Mouse (Mus musculus) forebrain, embryonic 13.5 days (tissue): ENCODE results near the gene Scoc. TPM values are rescaled to one million over a fixed set of nuclear protein-coding genes. Genes with fewer than 3 reads are reported as not detected.
A peak's percentile ranks its signal among the peaks of the same experiment; 100 is the strongest.

ENCODE experiments used
- ATAC-seq: fragments of 200-750 bp; cut with Nextera tagmentation; 2 replicates; pipeline ENCODE4 v1.8.0; 2017
- H3K27ac ChIP-seq: fragments of 300-500 bp; sonication (generic); 2 replicates; pipeline ENCODE4 v1.5.1; 2015; ENCODE audit warnings: inconsistent platforms, mild to moderate bottlenecking, moderate library complexity
- H3K27me3 ChIP-seq: fragments of 300-500 bp; sonication (generic); 2 replicates; pipeline ENCODE4 v1.6.1; 2015; ENCODE audit warnings: mild to moderate bottlenecking, inconsistent platforms
- H3K36me3 ChIP-seq: fragments of 300-500 bp; sonication (generic); 2 replicates; pipeline ENCODE4 v1.6.1; 2015; ENCODE audit warnings: mild to moderate bottlenecking, inconsistent platforms; ENCODE audit not compliant: poor library complexity, severe bottlenecking
- H3K4me1 ChIP-seq: fragments of 300-500 bp; sonication (generic); 2 replicates; pipeline ENCODE4 v1.6.1; 2015; ENCODE audit warnings: inconsistent platforms
- H3K4me2 ChIP-seq: fragments of 300-500 bp; sonication (generic); 2 replicates; pipeline ENCODE4 v1.6.1; 2015; ENCODE audit warnings: inconsistent platforms, mild to moderate bottlenecking, moderate library complexity
- H3K4me3 ChIP-seq: fragments of 300-500 bp; sonication (generic); 2 replicates; pipeline ENCODE4 v1.5.1; 2015; ENCODE audit warnings: mild to moderate bottlenecking, inconsistent platforms
- H3K9ac ChIP-seq: fragments of 300-500 bp; sonication (generic); 2 replicates; pipeline ENCODE4 v1.6.1; 2015; ENCODE audit warnings: mild to moderate bottlenecking, inconsistent platforms
- H3K9me3 ChIP-seq: fragments of 300-500 bp; sonication (generic); replicated peaks from 2 replicates; pipeline ENCODE4 v1.6.1; 2016; ENCODE audit warnings: inconsistent platforms
- WGBS: fragments of 180-500 bp; shearing (Covaris S2); methylation state at CpG from one replicate; pipeline ENCODE4 v1.1.7; 2015; 5-methylcytosine and 5-hydroxymethylcytosine counted together
- polyA plus RNA-seq: library from polyadenylated mRNA; unstranded; fragments of >200 nt; fragmentation: Nextera tagmentation; extraction: Ambion mirVana; gene quantifications from 2 replicates; pipeline ENCODE4 v1.2.1, GENCODE M21; 2015

Scoc gene
- polyA plus RNA-seq, 1 experiment from 2014 or later = 198 TPM

DNA sequence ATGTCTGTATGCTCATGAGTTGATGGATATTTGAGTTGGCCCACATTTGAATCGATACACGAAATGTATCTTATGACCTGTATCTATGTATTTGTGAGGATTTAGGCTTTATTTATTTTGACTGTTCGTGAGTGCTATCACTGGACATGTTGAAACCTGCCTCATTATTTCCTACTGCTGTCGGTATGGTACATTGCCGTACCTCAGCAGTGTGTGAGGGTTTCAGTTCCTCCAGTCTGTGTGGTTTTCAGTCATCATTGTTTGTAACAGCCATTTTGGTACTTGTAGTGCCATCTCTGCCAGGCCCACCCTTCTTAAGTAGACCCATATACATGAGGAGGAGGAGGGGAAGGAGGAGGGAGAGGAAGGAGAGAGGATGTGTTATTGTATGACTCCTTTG, 63.9 kb downstream of the Scoc start:
- 91% methylated on average over 5 of the region's 5 CpGs for WGBS
- Histone ChIP-seq H3K9me3 (no peaks in the 10 kb centered on the region), H3K36me3 (no peaks in the 10 kb centered on the region), H3K4me3 (no peak overlapping the region), H3K4me1 (peaks cover 6% of the 10 kb centered on the region), H3K9ac (no peak overlapping the region), H3K27ac (no peak overlapping the region), H3K27me3 (peaks cover 10% of the 10 kb centered on the region; the same call in 1 of the 2 replicates), H3K4me2 (no peak overlapping the region)
- ATAC-seq = no peak

DNA sequence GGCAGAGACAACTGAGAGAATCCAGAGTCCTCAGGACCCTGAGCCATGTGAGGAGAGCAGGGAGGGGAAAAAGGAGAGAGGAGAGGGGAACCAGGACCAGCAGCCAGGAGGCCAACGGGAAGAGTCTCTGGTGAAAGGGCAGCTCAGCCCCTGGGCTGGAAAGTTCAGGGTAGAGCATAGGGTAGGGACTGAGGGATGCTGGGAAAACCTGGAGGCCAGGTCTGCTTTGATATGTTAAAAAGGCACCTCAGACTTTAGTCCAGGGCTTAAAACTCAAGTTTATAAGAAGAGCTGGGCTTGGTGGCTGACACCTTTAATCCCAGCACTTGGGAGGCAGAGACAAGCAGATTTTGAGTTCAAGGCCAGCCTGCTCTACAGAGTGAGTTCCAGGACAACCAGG, 65.7 kb downstream of the Scoc start:
- H3K27me3 ChIP-seq = peaks cover 14% of the 10 kb centered on the region; the same call in 1 of the 2 replicates
- peaks cover 6% of the 10 kb centered on the region for H3K4me1 ChIP-seq
- no peaks in the 10 kb centered on the region for H3K9me3 ChIP-seq
- no peak overlapping the region for H3K9ac ChIP-seq
- no peak overlapping the region for H3K4me3 ChIP-seq
- H3K4me2 ChIP-seq = no peak overlapping the region
- 62% methylated on average over 1 of the region's 1 CpGs for WGBS
- no peak for ATAC-seq
- H3K36me3 ChIP-seq = no peaks in the 10 kb centered on the region
- no peak overlapping the region for H3K27ac ChIP-seq

DNA sequence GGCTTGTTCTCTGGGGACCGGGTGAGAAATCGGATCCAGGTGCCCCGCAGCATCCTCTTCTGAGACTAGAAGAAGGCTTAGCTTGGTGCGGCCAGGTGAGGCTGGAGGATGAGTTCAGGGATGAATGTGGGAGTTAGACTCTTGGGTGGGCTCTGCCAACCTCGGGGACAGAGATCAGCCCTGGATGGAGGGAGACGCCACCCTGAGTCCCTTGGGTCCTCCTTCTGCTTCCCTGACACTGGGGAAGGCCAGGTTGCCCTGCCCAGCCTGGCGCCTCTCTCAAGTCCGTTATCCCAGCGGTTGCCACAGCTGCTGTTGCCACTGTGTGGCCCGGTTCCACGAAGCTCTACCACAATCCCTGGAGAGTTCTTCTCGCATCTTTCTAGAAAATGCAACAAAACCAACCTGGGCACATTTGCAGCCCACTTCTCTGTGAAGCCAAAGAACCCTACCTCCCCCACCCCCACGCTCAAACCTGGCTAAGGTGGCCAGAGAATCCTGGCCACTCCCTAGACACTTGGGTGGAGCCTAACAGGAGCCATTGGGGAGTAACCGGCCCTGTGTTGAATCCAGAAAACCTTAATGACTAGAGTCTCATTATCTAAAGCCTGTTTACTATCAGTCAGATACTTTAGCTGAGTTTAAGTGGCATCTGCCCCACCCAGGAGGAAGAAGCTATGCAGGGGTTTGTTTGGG, 68.0 kb downstream of the Scoc start:
- peak; percentile 77 for ATAC-seq
- no peaks in the 10 kb centered on the region for H3K36me3 ChIP-seq
- H3K27ac ChIP-seq = no peak overlapping the region
- 5% methylated on average over 14 of the region's 14 CpGs for whole genome bisulfite sequencing
- H3K9me3 ChIP-seq = no peaks in the 10 kb centered on the region
- peak overlapping the region; percentile 91 for H3K4me2 ChIP-seq
- H3K27me3 ChIP-seq = peaks cover 14% of the 10 kb centered on the region; the same call in 1 of the 2 replicates
- peak overlapping the region; percentile 79 for H3K4me3 ChIP-seq
- H3K4me1 ChIP-seq = peaks cover 6% of the 10 kb centered on the region
- peak overlapping the region; percentile 82 for H3K9ac ChIP-seq

DNA sequence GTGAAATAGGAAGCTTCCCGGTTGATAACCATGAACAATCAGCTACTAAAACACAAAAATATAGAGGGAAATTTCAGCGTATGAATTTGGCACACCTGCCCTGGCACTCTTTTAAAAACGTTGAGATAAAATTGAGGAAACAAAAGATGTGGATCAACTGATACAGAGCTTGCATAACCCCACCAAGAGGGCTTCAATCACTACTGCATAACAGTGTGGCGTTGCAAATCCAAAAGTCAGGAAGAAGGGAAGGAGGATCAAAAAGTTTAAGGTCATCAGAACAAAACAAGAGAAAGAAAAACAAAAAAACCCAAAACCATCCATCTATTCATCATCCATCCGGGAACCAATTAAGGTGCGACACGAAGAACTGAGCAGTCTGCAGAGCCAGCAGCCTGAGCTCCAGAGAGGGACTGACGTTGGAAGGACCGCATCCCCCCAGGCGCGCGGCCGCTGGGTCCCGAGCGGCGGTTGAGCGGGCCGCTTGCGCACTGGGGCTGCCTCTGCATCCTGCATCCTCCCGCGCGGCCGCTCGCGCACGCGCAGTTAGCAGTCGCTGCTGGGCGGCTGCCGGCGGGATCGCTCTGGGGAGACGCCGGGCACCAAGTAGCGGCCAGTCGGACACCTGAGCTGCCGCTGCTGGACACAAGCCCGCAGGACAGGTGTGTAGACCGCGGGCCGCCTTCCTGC, 68.7 kb downstream of the Scoc start, which contains the start of gene Clgn:
TSS of gene Clgn (plus strand) at position 552 of the 690 bp plus-strand sequence.
- Histone ChIP-seq H3K4me3 (peak within 1 kb of the TSS; percentile 79), H3K36me3 (no peaks in the 10 kb centered on the region), H3K9me3 (no peaks in the 10 kb centered on the region), H3K4me1 (peaks cover 6% of the 10 kb centered on the region), H3K27me3 (peaks cover 14% of the 10 kb centered on the region; the same call in 1 of the 2 replicates), H3K4me2 (peak within 1 kb of the TSS; percentile 91), H3K9ac (peak within 1 kb of the TSS; percentile 82), H3K27ac (no peak within 1 kb of the TSS)
- peak; percentile 98 for ATAC-seq
- 6% methylated on average over 41 of the region's 41 CpGs for WGBS

DNA sequence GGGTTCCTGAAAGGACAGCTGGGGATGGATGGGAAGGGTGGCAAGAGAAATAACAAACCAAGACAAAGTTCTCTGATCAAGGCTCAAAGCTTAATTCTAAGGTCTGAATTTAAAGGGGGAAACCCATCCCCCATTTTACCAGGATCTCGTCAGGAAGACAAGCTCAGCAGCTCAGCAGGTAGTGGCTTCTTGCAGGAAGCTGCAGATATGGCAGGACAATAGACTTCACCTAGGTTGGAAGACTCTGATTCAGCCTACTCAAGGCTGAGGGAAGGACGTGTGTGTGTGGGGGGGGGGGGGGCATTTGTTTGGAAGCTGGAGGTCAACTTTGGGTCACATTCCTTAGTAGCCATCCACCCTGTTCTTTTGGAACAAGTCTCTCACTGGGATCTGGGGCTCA, 75.3 kb downstream of the Scoc start:
- 36% methylated on average over 2 of the region's 2 CpGs for WGBS
- Histone ChIP-seq H3K27ac (no peak overlapping the region), H3K9ac (no peak overlapping the region), H3K4me2 (no peak overlapping the region), H3K27me3 (no peaks in the 10 kb centered on the region), H3K4me3 (no peak overlapping the region), H3K9me3 (no peaks in the 10 kb centered on the region), H3K36me3 (no peaks in the 10 kb centered on the region), H3K4me1 (no peaks in the 10 kb centered on the region)
- ATAC-seq = no peak

DNA sequence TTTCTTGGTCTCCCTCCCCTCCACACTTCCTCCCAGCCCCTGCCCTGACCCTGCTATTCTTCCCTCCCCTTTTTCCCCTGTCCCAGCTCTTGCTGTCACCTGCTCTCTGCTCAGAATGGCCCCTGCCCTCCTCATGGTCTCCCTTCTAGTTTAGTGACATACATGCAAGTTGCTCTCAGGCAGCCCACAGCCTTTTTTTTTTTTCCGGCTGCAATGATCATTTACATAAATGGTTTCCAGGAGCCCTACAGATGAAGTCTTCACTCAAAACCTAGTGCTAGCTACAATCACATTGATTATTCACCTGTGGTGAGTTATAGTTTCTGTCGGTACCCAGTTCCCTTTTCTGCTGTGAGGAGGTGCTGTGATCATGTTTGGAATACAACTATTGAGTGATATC, 77.2 kb downstream of the Scoc start:
- no peak overlapping the region for H3K4me3 ChIP-seq
- H3K9me3 ChIP-seq = no peaks in the 10 kb centered on the region
- H3K36me3 ChIP-seq = no peaks in the 10 kb centered on the region
- no peak overlapping the region for H3K4me2 ChIP-seq
- no peaks in the 10 kb centered on the region for H3K4me1 ChIP-seq
- H3K27me3 ChIP-seq = no peaks in the 10 kb centered on the region
- ATAC-seq = no peak
- whole genome bisulfite sequencing = 85% methylated on average over 2 of the region's 2 CpGs
- H3K27ac ChIP-seq = no peak overlapping the region
- H3K9ac ChIP-seq = no peak overlapping the region

DNA sequence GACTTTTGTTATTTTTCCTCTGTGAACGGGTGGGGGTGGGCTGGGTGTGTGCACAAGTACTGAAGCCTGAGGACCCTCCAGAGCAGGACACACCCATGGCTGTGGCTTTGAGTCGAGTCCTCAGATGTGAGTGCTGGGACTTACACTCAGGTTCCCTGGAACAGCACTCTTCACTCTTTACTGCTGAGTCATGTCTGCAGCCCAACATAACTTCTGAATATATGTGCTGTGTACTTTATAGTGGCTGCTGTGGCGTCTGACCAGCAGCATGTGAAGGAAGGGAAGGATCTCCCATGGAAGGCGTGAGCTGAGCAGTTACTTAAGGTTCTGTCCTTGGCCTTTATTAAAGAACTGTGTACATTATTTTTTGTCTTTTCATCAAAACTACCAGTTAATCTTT, 78.0 kb downstream of the Scoc start:
- H3K27me3 ChIP-seq = no peaks in the 10 kb centered on the region
- no peak overlapping the region for H3K4me2 ChIP-seq
- no peak overlapping the region for H3K4me3 ChIP-seq
- no peak for ATAC-seq
- no peaks in the 10 kb centered on the region for H3K4me1 ChIP-seq
- no peak overlapping the region for H3K27ac ChIP-seq
- no peaks in the 10 kb centered on the region for H3K36me3 ChIP-seq
- H3K9me3 ChIP-seq = no peaks in the 10 kb centered on the region
- H3K9ac ChIP-seq = no peak overlapping the region
- WGBS = 74% methylated on average over 4 of the region's 4 CpGs

Other genes with a start within 250 kb of the Scoc start
- gene Ucp1, start 168.0 kb downstream of the Scoc start, polyA plus RNA-seq = not detected in 2 replicates
- gene Elmod2, start 125.9 kb downstream of the Scoc start, polyA plus RNA-seq = 27.9 and 28.3 TPM in 2 replicates
- not detected in 2 replicates for gene Mgat4d, start 109.9 kb downstream of the Scoc start, polyA plus RNA-seq
- 5.4 and 6.1 TPM in 2 replicates for gene Clgn, start 68.5 kb downstream of the Scoc start, polyA plus RNA-seq
- gene Olfr370, start 77.4 kb upstream of the Scoc start, polyA plus RNA-seq = 0.15 TPM in 1 of 2 replicates, not detected in the other
- 393 and 412 TPM in 2 replicates for gene Ndufb7, start 108.3 kb upstream of the Scoc start, polyA plus RNA-seq
- 613 and 652 TPM in 2 replicates for gene Tecr, start 149.6 kb upstream of the Scoc start, polyA plus RNA-seq
- gene Dnajb1, start 149.8 kb upstream of the Scoc start, polyA plus RNA-seq = 59.4 and 61.9 TPM in 2 replicates
- gene Gipc1, start 194.3 kb upstream of the Scoc start, polyA plus RNA-seq = 190 and 196 TPM in 2 replicates
- gene Ptger1, start 208.3 kb upstream of the Scoc start, polyA plus RNA-seq = 0.67 and 0.78 TPM in 2 replicates
- 25.6 and 26.7 TPM in 2 replicates for gene Pkn1, start 240.8 kb upstream of the Scoc start, polyA plus RNA-seq